Mouse (Mus musculus): Measurements from ENCODE around the gene Slu7. TPM values are rescaled to one million over a fixed set of nuclear protein-coding genes. Genes with fewer than 3 reads are reported as not detected.

The Slu7 gene
- 56.8 and 57.4 TPM in 2 replicates for polyA plus RNA-seq (2014; fragmentation: Nextera tagmentation; extraction: Ambion mirVana)

GRCm38 (mm10) chr11:43433254-43434023 is at the start of gene Slu7:
Gene Slu7, plus strand, starts transcription at chr11:43433744.
- H3K36me3 ChIP-seq (ENCODE audit: control insufficient read depth, insufficient read depth, low read length): no peaks in the 10 kb centered on the region
- H3K27ac ChIP-seq (replicated peaks; ENCODE audit: low read depth, low read length): no peak within 1 kb of the TSS
- no peaks in the 10 kb centered on the region for H3K27me3 ChIP-seq (ENCODE audit: control insufficient read depth, insufficient read depth, low read length)
- H3K4me1 ChIP-seq (ENCODE audit: control insufficient read depth, insufficient read depth, low read length): peaks cover 4% of the 10 kb centered on the region; the same call in 1 of the 2 replicates
- peak within 1 kb of the TSS; percentile 69 for H3K4me2 ChIP-seq (ENCODE audit: low read depth, severe bottlenecking)
- H3K9me3 ChIP-seq (ENCODE audit: control insufficient read depth, low read length): no peaks in the 10 kb centered on the region
- DNase-seq (ENCODE audit: low spot score) (peak; percentile 85), ATAC-seq (ENCODE audit: insufficient number of reproducible peaks, low FRiP score, low TSS enrichment, low read depth) (peak; percentile 86)
- H3K4me3 ChIP-seq (ENCODE audit: low read depth, low read length): peak within 1 kb of the TSS; percentile 88
- peak within 1 kb of the TSS; percentile 61 for H3K9ac ChIP-seq (ENCODE audit: low read length)
- 9% methylated on average over 38 of the region's 38 CpGs for WGBS

- Histone ChIP-seq H3K9ac (ENCODE audit: low read length) (peak overlapping the region; percentile 61), H3K27ac (replicated peaks; ENCODE audit: low read depth, low read length) (no peak overlapping the region), H3K4me3 (ENCODE audit: low read depth, low read length) (peak overlapping the region; percentile 31), H3K4me1 (ENCODE audit: control insufficient read depth, insufficient read depth, low read length) (peaks cover 6% of the 10 kb centered on the region), H3K36me3 (ENCODE audit: control insufficient read depth, insufficient read depth, low read length) (no peaks in the 10 kb centered on the region), H3K4me2 (ENCODE audit: low read depth, severe bottlenecking) (peak overlapping the region; percentile 60), H3K9me3 (ENCODE audit: control insufficient read depth, low read length) (no peaks in the 10 kb centered on the region), H3K27me3 (ENCODE audit: control insufficient read depth, insufficient read depth, low read length) (no peaks in the 10 kb centered on the region)
- 4% methylated on average over 18 of the region's 18 CpGs for WGBS
- DNase-seq (ENCODE audit: low spot score) (peak; percentile 63), ATAC-seq (ENCODE audit: insufficient number of reproducible peaks, low FRiP score, low TSS enrichment, low read depth) (peak; percentile 73; the same call in 1 of the 2 replicates)
Measured at GRCm38 (mm10) chr11:43385055-43385649, 48.4 kb upstream of the Slu7 start.

DNA sequence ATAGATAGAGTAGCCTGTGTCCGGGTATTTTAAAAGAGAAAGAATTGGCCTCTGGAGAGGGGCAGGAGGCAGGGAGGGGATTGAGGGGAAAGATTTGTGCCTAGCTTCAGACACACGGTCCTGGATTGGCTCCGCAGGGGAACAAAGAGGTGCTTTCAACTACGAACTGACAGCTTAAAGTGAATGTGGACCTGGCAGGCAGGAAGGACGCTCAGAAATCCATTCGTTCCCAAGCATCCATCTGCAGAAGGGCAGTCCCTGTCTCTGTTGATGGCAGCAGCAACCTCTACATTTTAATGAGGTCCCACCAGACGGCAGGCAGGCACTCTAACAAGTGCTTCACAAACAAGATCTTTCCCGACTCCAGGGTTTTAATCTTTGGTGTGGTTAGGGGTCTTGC is 47.8 kb upstream of the Slu7 start:
- ATAC-seq (ENCODE audit: insufficient number of reproducible peaks, low FRiP score, low TSS enrichment, low read depth) (no peak), DNase-seq (ENCODE audit: low spot score) (peak; percentile 41)
- H3K9me3 ChIP-seq (ENCODE audit: control insufficient read depth, low read length): no peaks in the 10 kb centered on the region
- H3K9ac ChIP-seq (ENCODE audit: low read length): peak overlapping the region; percentile 34; the same call in 1 of the 2 replicates
- no peak overlapping the region for H3K27ac ChIP-seq (replicated peaks; ENCODE audit: low read depth, low read length)
- WGBS: 4% methylated on average over 8 of the region's 8 CpGs
- peak overlapping the region; percentile 31 for H3K4me3 ChIP-seq (ENCODE audit: low read depth, low read length)
- H3K27me3 ChIP-seq (ENCODE audit: control insufficient read depth, insufficient read depth, low read length): no peaks in the 10 kb centered on the region
- peak overlapping the region; percentile 60 for H3K4me2 ChIP-seq (ENCODE audit: low read depth, severe bottlenecking)
- H3K4me1 ChIP-seq (ENCODE audit: control insufficient read depth, insufficient read depth, low read length): peaks cover 6% of the 10 kb centered on the region
- no peaks in the 10 kb centered on the region for H3K36me3 ChIP-seq (ENCODE audit: control insufficient read depth, insufficient read depth, low read length)

DNA sequence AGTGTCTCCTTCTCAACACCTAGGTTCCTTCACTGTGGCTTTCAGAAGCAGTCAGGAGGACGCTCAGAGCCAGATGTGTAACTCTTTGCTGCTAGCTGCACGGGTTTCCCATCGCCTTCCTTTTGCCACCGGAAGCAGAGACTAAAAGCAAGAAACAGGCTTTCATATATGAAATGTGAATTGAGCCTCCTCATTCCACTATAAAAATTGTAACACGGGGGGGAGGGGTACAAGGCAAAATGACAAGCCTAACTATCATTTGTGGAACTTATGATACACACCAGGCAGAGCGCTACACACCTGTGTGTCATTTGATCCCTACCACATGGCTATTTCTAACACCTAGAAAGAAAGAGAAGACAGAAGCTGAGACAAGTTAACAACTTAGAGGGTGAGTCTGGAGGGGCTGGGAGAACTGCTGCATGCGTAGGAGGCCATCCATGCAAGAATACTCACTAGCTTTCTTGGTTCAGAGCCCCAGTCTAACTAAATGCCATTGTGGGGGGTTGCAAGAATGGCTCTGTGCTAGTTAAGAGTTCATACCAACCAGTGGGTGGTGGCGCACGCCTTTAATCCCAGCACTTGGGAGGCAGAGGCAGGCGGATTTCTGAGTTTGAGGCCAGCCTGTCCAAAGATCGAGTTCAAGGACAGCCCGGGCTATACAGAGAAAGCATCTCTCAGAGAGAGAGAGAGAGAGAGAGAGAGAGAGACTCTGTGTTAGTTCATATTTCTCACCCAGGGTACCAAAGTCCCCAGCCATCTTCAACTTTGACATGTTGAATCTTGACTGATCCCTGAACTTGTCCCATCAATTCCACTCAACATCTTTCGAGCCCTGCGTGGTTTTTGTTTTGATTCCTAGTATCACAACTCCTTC is 46.3 kb upstream of the Slu7 start:
- H3K27ac ChIP-seq (replicated peaks; ENCODE audit: low read depth, low read length): no peak overlapping the region
- no peak for DNase-seq (ENCODE audit: low spot score)
- WGBS: 84% methylated on average over 14 of the region's 14 CpGs
- no peaks in the 10 kb centered on the region for H3K9me3 ChIP-seq (ENCODE audit: control insufficient read depth, low read length)
- no peak overlapping the region for H3K4me2 ChIP-seq (ENCODE audit: low read depth, severe bottlenecking)
- no peak overlapping the region for H3K9ac ChIP-seq (ENCODE audit: low read length)
- no peaks in the 10 kb centered on the region for H3K27me3 ChIP-seq (ENCODE audit: control insufficient read depth, insufficient read depth, low read length)
- no peaks in the 10 kb centered on the region for H3K36me3 ChIP-seq (ENCODE audit: control insufficient read depth, insufficient read depth, low read length)
- no peak overlapping the region for H3K4me3 ChIP-seq (ENCODE audit: low read depth, low read length)
- no peak for ATAC-seq (ENCODE audit: insufficient number of reproducible peaks, low FRiP score, low TSS enrichment, low read depth)
- H3K4me1 ChIP-seq (ENCODE audit: control insufficient read depth, insufficient read depth, low read length): peaks cover 6% of the 10 kb centered on the region

DNA sequence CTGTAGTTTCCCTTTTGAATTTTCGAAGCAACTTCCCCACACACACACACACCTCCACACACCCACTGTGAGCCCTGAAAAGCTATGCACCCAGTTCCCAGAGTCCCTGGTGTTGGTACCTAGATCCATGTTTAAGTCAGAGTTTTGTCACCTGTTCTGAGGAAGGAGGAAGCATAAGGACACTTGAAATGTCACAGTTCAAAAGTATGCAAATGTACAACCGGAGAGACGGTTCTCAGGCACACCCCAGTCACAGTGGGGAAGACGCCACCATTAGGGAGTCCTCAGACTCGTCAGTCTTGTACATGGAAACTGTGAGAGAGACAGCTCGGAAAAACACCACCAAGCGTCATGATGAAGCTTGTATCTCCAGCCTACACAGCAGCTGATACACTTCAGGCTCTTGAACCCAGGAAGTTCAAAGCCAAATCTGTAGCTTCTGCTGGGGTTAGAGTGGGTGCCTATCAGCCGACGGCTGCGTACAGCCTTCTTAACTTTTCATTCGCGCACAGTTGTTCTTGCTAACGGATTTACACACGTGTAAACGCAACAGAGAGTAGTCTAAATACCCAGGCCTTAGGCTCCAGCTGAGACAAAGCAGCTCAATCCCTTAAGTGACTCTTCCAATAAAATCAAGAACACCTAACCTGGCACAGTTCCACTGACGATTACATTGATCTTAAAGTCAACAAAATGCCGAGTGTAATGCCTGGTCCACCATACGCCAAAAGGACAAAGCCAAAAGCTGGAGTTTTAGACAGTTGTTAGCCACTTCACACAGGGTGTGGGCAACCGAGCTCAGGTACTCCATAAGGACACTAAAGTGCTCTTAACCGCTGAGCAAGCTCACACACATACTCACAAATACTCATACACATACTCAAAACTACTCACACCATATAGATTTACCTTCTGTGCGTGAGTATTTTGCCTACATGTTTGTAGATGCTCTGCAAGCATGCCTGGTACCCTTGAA is 45.1 kb upstream of the Slu7 start:
- 79% methylated on average over 21 of the region's 21 CpGs for WGBS
- Histone ChIP-seq H3K4me3 (ENCODE audit: low read depth, low read length) (no peak overlapping the region), H3K27me3 (ENCODE audit: control insufficient read depth, insufficient read depth, low read length) (no peaks in the 10 kb centered on the region), H3K4me2 (ENCODE audit: low read depth, severe bottlenecking) (no peak overlapping the region), H3K9ac (ENCODE audit: low read length) (no peak overlapping the region), H3K9me3 (ENCODE audit: control insufficient read depth, low read length) (no peaks in the 10 kb centered on the region), H3K36me3 (ENCODE audit: control insufficient read depth, insufficient read depth, low read length) (no peaks in the 10 kb centered on the region), H3K4me1 (ENCODE audit: control insufficient read depth, insufficient read depth, low read length) (peaks cover 6% of the 10 kb centered on the region), H3K27ac (replicated peaks; ENCODE audit: low read depth, low read length) (no peak overlapping the region)
- no peak for DNase-seq (ENCODE audit: low spot score)
- no peak for ATAC-seq (ENCODE audit: insufficient number of reproducible peaks, low FRiP score, low TSS enrichment, low read depth)

GRCm38 (mm10) chr11:43389118-43389517 is 44.4 kb upstream of the Slu7 start:
- H3K36me3 ChIP-seq (ENCODE audit: control insufficient read depth, insufficient read depth, low read length): no peaks in the 10 kb centered on the region
- WGBS: 85% methylated on average over 7 of the region's 7 CpGs
- H3K27me3 ChIP-seq (ENCODE audit: control insufficient read depth, insufficient read depth, low read length): no peaks in the 10 kb centered on the region
- peaks cover 6% of the 10 kb centered on the region for H3K4me1 ChIP-seq (ENCODE audit: control insufficient read depth, insufficient read depth, low read length)
- no peaks in the 10 kb centered on the region for H3K9me3 ChIP-seq (ENCODE audit: control insufficient read depth, low read length)
- ATAC-seq (ENCODE audit: insufficient number of reproducible peaks, low FRiP score, low TSS enrichment, low read depth) (no peak), DNase-seq (ENCODE audit: low spot score) (no peak)
- no peak overlapping the region for H3K9ac ChIP-seq (ENCODE audit: low read length)
- H3K27ac ChIP-seq (replicated peaks; ENCODE audit: low read depth, low read length): no peak overlapping the region
- no peak overlapping the region for H3K4me2 ChIP-seq (ENCODE audit: low read depth, severe bottlenecking)
- no peak overlapping the region for H3K4me3 ChIP-seq (ENCODE audit: low read depth, low read length)

DNA sequence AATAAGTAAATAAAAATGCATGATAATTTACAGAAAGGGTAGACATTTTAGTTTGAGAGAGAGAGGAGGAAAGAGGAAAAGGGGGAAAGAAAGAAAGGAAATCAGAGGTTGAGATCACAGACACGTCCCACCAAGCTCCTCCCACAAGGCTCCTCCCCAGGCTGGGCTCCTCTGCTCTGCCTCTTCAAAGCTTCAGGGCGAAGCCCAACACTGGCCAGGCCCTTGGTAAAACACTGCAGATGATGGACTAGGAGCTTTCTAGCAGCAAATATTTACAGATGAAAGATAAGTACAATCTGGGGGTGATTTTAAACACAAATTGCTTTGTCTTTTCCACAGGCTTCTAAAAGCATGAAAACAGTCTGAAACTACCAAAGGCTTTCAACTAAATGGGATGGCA is 40.8 kb upstream of the Slu7 start:
- no peak overlapping the region for H3K27ac ChIP-seq (replicated peaks; ENCODE audit: low read depth, low read length)
- no peaks in the 10 kb centered on the region for H3K27me3 ChIP-seq (ENCODE audit: control insufficient read depth, insufficient read depth, low read length)
- ATAC-seq (ENCODE audit: insufficient number of reproducible peaks, low FRiP score, low TSS enrichment, low read depth): no peak
- H3K9me3 ChIP-seq (ENCODE audit: control insufficient read depth, low read length): no peaks in the 10 kb centered on the region
- no peaks in the 10 kb centered on the region for H3K4me1 ChIP-seq (ENCODE audit: control insufficient read depth, insufficient read depth, low read length)
- no peak overlapping the region for H3K4me3 ChIP-seq (ENCODE audit: low read depth, low read length)
- WGBS: 44% methylated on average over 2 of the region's 2 CpGs
- H3K36me3 ChIP-seq (ENCODE audit: control insufficient read depth, insufficient read depth, low read length): no peaks in the 10 kb centered on the region
- H3K9ac ChIP-seq (ENCODE audit: low read length): no peak overlapping the region
- DNase-seq (ENCODE audit: low spot score): no peak
- H3K4me2 ChIP-seq (ENCODE audit: low read depth, severe bottlenecking): no peak overlapping the region

Measured in limb, embryonic 11.5 days (tissue).